Mouse (Mus musculus) stomach, postnatal 0 days (tissue): ENCODE results near the gene Lsamp.

Experiments
- CTCF ChIP-seq: IDR thresholded peaks from 2 replicates; pipeline ENCODE4 v1.5.1; 2016; ENCODE audit warnings: antibody characterized with exemption, low read depth, mild to moderate bottlenecking, moderate library complexity
- EP300 ChIP-seq: optimal IDR thresholded peaks from 2 replicates; pipeline ENCODE3; 2016; ENCODE audit warnings: antibody characterized with exemption

DNA sequence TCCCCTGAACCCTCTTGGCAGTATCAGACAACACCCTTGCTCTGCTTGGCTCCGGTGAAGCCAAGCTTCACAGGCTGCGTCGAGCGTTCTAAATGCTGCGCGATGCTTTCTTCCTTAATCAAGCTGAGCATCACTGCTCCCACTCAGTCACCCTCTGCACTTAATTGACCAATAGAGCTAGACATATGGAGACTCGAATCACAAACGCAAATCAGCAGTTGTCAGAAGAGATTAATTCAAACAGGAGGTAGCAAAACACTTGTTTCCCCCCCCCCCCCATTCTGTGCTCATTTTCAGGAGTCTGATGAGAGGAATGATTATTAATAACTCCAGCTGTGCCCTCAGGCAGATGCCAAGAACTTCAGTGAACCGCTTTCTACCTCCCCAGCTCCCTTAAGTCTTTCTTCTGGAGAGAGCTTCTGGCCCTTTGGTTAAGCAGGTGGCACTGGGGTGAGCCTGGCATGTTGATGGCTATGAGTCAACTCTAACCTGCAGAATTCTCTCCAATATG, 583.3 kb downstream of the Lsamp start:
- no peak for TF ChIP-seq CTCF
- TF ChIP-seq EP300, result no peak
